Mouse (Mus musculus) erythroblast, adult 5-6 weeks (primary cell): ENCODE data around the gene Tmem56. TPM values are rescaled to one million over a fixed set of nuclear protein-coding genes. Genes with fewer than 3 reads are reported as not detected.

ENCODE experiments used
- ATAC-seq: replicated peaks from 2 replicates; pipeline ENCODE4 v1.8.0; 2016; ENCODE audit warnings: moderate number of reproducible peaks, mild to moderate bottlenecking, moderate TSS enrichment, inconsistent platforms; ENCODE audit not compliant: poor library complexity, low FRiP score, severe bottlenecking
- total RNA-seq, 2 experiments: library from RNA; stranded (forward) in 1 of 2; stranded (reverse) in 1 of 2; fragments of 150-400 nt in 1 of 2; fragments of 200-764, 138-1000 nt in 1 of 2; gene quantifications; 2 replicates each; pipeline versions ENCODE4 v1.2.3 to v1.2.4; 2015 to 2017; ENCODE audit warnings: low replicate concordance in 2 of 2

Gene Tmem56
- total RNA-seq (2015; ENCODE audit: low replicate concordance) = 11.0 and 16.3 TPM in 2 replicates
- 14.1 and 16.7 TPM in 2 replicates for total RNA-seq (2017; ENCODE audit: low replicate concordance)

- no peak for ATAC-seq
Observed at GRCm38 (mm10) chr3:121282998-121283397, at the start of gene Tmem56. TSS of gene Tmem56 (minus strand) at chr3:121283098.

GRCm38 (mm10) chr3:121330244-121330646 is 47.3 kb upstream of the Tmem56 start:
- ATAC-seq = no peak

- no peak for ATAC-seq
Observed at GRCm38 (mm10) chr3:121329647-121330046, 46.7 kb upstream of the Tmem56 start.

- ATAC-seq = no peak
Observed at GRCm38 (mm10) chr3:121327406-121327805, 44.5 kb upstream of the Tmem56 start.

- no peak for ATAC-seq
Observed at GRCm38 (mm10) chr3:121323371-121323770, 40.5 kb upstream of the Tmem56 start.

- ATAC-seq = no peak
Observed at GRCm38 (mm10) chr3:121320896-121321295, 38.0 kb upstream of the Tmem56 start.

- ATAC-seq = no peak
Observed at GRCm38 (mm10) chr3:121319906-121320305, 37.0 kb upstream of the Tmem56 start.

- no peak for ATAC-seq
Observed at GRCm38 (mm10) chr3:121315498-121315897, 32.6 kb upstream of the Tmem56 start.

GRCm38 (mm10) chr3:121314149-121314548 is 31.3 kb upstream of the Tmem56 start:
- no peak for ATAC-seq

- ATAC-seq = no peak
Observed at GRCm38 (mm10) chr3:121312979-121313378, 30.1 kb upstream of the Tmem56 start.

- no peak for ATAC-seq
Observed at GRCm38 (mm10) chr3:121312426-121312825, 29.5 kb upstream of the Tmem56 start.

- no peak for ATAC-seq
Observed at GRCm38 (mm10) chr3:121309896-121310714, 27.2 kb upstream of the Tmem56 start.

GRCm38 (mm10) chr3:121309429-121309828 is 26.5 kb upstream of the Tmem56 start:
- no peak for ATAC-seq

GRCm38 (mm10) chr3:121308935-121309334 is 26.0 kb upstream of the Tmem56 start:
- ATAC-seq = no peak

GRCm38 (mm10) chr3:121307532-121308234 is 24.8 kb upstream of the Tmem56 start:
- peak; percentile 92 for ATAC-seq

- no peak for ATAC-seq
Observed at GRCm38 (mm10) chr3:121306641-121307040, 23.7 kb upstream of the Tmem56 start.

GRCm38 (mm10) chr3:121294200-121294599 is 11.3 kb upstream of the Tmem56 start:
- ATAC-seq = no peak

- peak; percentile 95 for ATAC-seq
Observed at GRCm38 (mm10) chr3:121291560-121292258, 8.8 kb upstream of the Tmem56 start, which contains the start of gene Alg14. TSS of gene Alg14 (plus strand) at chr3:121291773.

- peak; percentile 41; the same call in 1 of the 2 replicates for ATAC-seq
Observed at GRCm38 (mm10) chr3:121291225-121291559, 8.3 kb upstream of the Tmem56 start.

- no peak for ATAC-seq
Observed at GRCm38 (mm10) chr3:121290681-121291080, 7.8 kb upstream of the Tmem56 start.
